Mouse (Mus musculus) neural tube, embryonic 13.5 days (tissue): ENCODE data around the gene Ankrd13d. TPM values are rescaled to one million over a fixed set of nuclear protein-coding genes. Genes with fewer than 3 reads are reported as not detected.

Source experiments
- ATAC-seq: fragments of 200-750 bp; cut with Nextera tagmentation; 2 replicates; pipeline ENCODE4 v1.8.0; 2017; ENCODE audit warnings: low read depth, mild to moderate bottlenecking, moderate TSS enrichment, moderate library complexity
- H3K27ac ChIP-seq: fragments of 300-500 bp; sonication (generic); replicated peaks from 2 replicates; pipeline ENCODE4 v1.5.1; 2015; ENCODE audit warnings: moderate library complexity, mild to moderate bottlenecking, inconsistent platforms
- H3K27me3 ChIP-seq: fragments of 300-500 bp; sonication (generic); 2 replicates; pipeline ENCODE4 v1.6.1; 2015; ENCODE audit warnings: mild to moderate bottlenecking, inconsistent platforms
- H3K36me3 ChIP-seq: fragments of 300-500 bp; sonication (generic); 2 replicates; pipeline ENCODE4 v1.6.1; 2015; ENCODE audit warnings: mild to moderate bottlenecking, inconsistent platforms
- H3K4me1 ChIP-seq: fragments of 300-500 bp; sonication (generic); replicated peaks from 2 replicates; pipeline ENCODE4 v1.6.1; 2015; ENCODE audit warnings: inconsistent platforms
- H3K4me2 ChIP-seq: fragments of 300-500 bp; sonication (generic); 2 replicates; pipeline ENCODE4 v1.6.1; 2015; ENCODE audit warnings: inconsistent platforms, mild to moderate bottlenecking, moderate library complexity
- H3K4me3 ChIP-seq: fragments of 300-500 bp; sonication (generic); 2 replicates; pipeline ENCODE4 v1.5.1; 2015; ENCODE audit warnings: mild to moderate bottlenecking, inconsistent platforms
- H3K9ac ChIP-seq: fragments of 300-500 bp; sonication (generic); 2 replicates; pipeline ENCODE4 v1.6.1; 2015; ENCODE audit warnings: moderate library complexity, mild to moderate bottlenecking, inconsistent platforms
- H3K9me3 ChIP-seq: fragments of 300-500 bp; sonication (generic); 2 replicates; pipeline ENCODE4 v1.6.1; 2016; ENCODE audit warnings: inconsistent platforms
- WGBS: fragments of 180-500 bp; shearing (Covaris S2); methylation state at CpG from one replicate; pipeline ENCODE4 v1.1.7; 2015; 5-methylcytosine and 5-hydroxymethylcytosine counted together
- polyA plus RNA-seq: library from polyadenylated mRNA; unstranded; fragments of >200 nt; fragmentation: Nextera tagmentation; extraction: Ambion mirVana; gene quantifications from 2 replicates; pipeline ENCODE4 v1.2.1, GENCODE M21; 2015

Ankrd13d gene
- polyA plus RNA-seq, 1 experiment from 2014 or later = 33.1 TPM

DNA sequence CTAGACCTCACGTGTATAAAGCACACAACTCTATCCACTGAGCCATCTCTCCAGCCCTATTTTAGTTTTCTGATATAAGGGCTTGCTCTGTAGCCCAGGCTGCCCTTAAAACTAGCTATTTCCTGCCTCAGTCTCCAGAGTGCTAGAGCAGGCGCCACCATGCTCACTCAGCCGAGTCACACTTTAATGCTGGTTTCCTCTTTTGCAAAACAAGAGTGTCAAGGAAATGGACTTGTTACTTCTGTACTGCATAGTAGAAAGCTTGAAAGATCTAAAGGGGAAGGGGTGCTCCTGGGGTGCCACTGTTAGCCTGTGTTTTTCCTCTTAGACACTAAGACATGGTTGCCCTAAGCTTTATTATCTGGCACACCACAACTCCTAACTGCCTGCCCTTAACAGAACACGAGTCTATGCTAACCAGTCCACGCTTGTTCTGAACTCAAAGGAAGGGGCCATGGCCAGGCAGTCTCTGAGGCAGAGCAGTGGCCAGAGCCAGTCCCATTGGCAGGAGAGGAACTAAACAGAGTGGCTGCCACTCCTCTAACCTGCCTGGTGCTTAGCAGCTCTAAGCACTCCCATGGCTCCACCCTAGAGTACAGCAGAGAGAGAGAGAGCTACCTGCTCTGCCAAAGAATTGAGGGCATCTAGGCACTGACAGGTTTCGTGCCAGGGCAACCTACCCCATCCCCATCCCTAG is 16.8 kb upstream of the Ankrd13d start:
- H3K4me1 ChIP-seq = peaks cover 62% of the 10 kb centered on the region
- no peak for ATAC-seq
- H3K27me3 ChIP-seq = no peaks in the 10 kb centered on the region
- 80% methylated on average over 6 of the region's 6 CpGs for WGBS
- no peaks in the 10 kb centered on the region for H3K9me3 ChIP-seq
- H3K36me3 ChIP-seq = no peaks in the 10 kb centered on the region
- H3K4me2 ChIP-seq = no peak overlapping the region
- H3K27ac ChIP-seq = no peak overlapping the region
- H3K4me3 ChIP-seq = no peak overlapping the region
- H3K9ac ChIP-seq = no peak overlapping the region; the same call in 1 of the 2 replicates

DNA sequence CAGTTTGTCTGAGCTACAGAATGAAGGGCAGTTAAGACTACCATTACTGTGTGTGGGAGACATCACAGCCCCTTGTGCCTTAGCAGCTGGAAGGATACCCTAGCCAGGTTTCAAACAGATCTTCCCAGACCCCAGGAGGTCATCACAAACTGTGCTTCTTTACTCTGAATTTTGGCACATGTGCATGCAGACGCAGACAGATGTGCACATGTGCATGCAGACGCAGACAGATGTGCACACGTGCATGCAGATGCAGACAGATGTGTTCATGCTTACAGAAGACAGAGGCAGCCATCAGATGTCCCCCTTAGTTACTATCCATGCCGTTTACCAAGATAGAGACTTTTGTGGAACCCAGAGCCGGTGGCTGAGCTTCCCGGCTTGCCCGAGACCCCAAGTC is 16.2 kb upstream of the Ankrd13d start:
- Histone ChIP-seq H3K9ac (no peak overlapping the region), H3K27me3 (no peaks in the 10 kb centered on the region), H3K4me3 (no peak overlapping the region), H3K4me2 (no peak overlapping the region), H3K36me3 (no peaks in the 10 kb centered on the region), H3K27ac (no peak overlapping the region), H3K9me3 (no peaks in the 10 kb centered on the region), H3K4me1 (peaks cover 62% of the 10 kb centered on the region)
- no peak for ATAC-seq
- 88% methylated on average over 7 of the region's 7 CpGs for whole genome bisulfite sequencing

DNA sequence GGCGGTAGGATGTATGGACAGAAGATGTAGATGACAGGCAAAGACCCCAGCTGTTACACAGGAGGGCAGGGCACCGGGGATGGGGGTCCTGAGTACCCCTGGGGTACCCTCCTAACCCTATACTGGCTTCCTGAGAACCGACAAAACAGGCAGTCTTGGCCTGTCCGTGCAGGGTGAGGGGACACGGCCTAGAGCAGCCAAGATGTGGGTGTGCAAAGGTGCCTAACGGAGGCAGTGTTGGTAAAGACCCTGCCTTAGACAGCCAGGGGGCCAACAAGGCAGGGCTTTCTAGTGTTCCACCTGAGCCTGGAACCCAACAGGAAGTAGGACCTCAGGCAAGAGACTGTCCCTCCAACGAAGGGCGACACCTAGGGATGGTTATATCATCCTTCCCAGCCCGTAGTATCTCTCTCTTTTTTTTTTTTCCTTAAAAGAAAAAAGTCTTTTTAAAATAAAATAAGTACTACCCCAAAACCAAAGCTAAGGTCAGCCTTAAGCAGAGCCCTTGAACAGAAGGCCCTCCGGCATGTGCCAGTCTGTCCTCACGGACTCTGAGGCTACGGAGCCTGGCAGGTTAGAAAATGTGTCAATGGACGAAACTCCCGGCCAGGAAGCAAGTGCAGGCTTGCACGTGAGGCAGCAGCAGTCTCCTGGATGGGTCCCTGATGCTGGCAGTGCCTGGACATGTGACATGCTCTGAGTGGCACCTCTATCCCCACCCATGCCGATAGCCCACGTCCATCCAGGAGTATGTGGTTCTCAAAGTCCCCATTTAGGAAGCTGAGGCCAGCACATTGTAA is 15.6 kb upstream of the Ankrd13d start:
- H3K4me1 ChIP-seq = peaks cover 57% of the 10 kb centered on the region
- no peak overlapping the region for H3K4me3 ChIP-seq
- no peaks in the 10 kb centered on the region for H3K27me3 ChIP-seq
- H3K9me3 ChIP-seq = no peaks in the 10 kb centered on the region
- 90% methylated on average over 17 of the region's 17 CpGs for WGBS
- 0 out of 2 replicates have a peak, but pooled peaks cover 3% of the 10 kb centered on the region for H3K36me3 ChIP-seq
- no peak overlapping the region for H3K27ac ChIP-seq
- no peak overlapping the region for H3K9ac ChIP-seq
- ATAC-seq = no peak
- H3K4me2 ChIP-seq = no peak overlapping the region

DNA sequence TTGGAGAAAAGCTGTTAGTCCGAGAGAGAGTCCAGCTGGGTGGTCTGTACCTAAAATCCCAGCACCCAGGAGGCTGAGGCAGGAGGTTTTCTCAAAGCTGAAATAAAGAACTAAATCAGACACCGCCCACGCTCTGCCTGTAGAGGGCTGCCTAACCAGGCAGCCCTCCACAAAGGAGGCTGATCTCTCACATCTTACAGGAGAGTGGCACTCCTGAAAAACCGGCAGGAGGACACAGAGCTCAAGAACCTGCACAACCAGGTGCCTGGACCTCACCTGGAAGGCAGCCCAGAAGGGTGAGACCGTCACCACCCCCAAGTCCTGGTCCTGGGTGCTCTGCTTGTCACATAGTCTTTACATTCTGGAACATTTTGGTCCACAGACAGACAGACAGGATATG is 14.9 kb upstream of the Ankrd13d start:
- Histone ChIP-seq H3K4me1 (peaks cover 50% of the 10 kb centered on the region), H3K9me3 (no peaks in the 10 kb centered on the region), H3K9ac (no peak overlapping the region), H3K4me3 (no peak overlapping the region), H3K4me2 (no peak overlapping the region), H3K36me3 (peaks cover 7% of the 10 kb centered on the region; the same call in 1 of the 2 replicates), H3K27me3 (no peaks in the 10 kb centered on the region), H3K27ac (no peak overlapping the region)
- WGBS = 89% methylated on average over 5 of the region's 5 CpGs
- no peak for ATAC-seq

DNA sequence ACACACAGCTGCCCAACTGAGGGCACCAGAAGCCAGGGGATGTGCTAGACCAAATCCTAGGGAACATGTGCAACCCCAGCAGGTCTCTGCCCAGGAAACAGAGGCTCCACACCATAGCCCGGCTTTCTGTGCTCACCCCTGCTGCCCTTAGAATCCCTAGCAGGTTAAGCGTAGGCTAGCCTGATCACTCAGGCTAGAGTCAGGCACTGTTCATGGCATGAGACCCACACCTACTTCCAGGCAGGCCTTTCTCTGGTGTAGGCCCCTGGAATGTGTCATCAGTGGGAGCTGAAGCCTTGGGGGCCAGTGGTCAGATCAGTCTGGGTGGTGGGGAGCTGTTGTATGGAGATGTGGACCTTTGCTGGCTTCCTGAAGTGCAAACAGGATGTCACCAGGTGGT is 13.7 kb upstream of the Ankrd13d start:
- ATAC-seq = no peak
- Histone ChIP-seq H3K27me3 (no peaks in the 10 kb centered on the region), H3K4me2 (no peak overlapping the region), H3K4me1 (peaks cover 38% of the 10 kb centered on the region), H3K9ac (no peak overlapping the region), H3K27ac (no peak overlapping the region), H3K36me3 (peaks cover 19% of the 10 kb centered on the region), H3K4me3 (no peak overlapping the region), H3K9me3 (no peaks in the 10 kb centered on the region)
- 92% methylated on average over 2 of the region's 2 CpGs for WGBS

DNA sequence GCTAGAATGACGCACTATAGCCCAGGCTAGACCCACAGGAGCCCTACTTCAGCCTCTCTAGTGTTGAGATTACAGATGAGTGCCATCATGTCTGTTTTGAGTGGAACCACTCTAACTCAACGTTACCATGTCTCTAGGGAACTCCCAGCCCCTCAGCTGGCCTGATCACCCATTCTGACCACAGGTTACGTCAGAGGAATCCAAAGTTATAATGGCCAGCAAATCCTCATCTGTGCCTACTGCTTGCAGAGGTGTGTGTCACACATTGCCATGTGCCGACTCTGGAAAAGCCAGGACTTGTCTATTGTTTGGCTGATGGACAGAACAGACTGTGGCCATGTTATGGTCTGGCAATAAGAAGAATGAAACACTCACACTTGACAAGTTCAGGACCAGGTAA is 12.5 kb upstream of the Ankrd13d start:
- Histone ChIP-seq H3K9me3 (no peaks in the 10 kb centered on the region), H3K27me3 (no peaks in the 10 kb centered on the region), H3K4me1 (peaks cover 26% of the 10 kb centered on the region), H3K4me3 (no peak overlapping the region), H3K36me3 (peaks cover 32% of the 10 kb centered on the region), H3K9ac (no peak overlapping the region), H3K4me2 (no peak overlapping the region), H3K27ac (no peak overlapping the region)
- no peak for ATAC-seq
- WGBS = 89% methylated on average over 4 of the region's 4 CpGs

DNA sequence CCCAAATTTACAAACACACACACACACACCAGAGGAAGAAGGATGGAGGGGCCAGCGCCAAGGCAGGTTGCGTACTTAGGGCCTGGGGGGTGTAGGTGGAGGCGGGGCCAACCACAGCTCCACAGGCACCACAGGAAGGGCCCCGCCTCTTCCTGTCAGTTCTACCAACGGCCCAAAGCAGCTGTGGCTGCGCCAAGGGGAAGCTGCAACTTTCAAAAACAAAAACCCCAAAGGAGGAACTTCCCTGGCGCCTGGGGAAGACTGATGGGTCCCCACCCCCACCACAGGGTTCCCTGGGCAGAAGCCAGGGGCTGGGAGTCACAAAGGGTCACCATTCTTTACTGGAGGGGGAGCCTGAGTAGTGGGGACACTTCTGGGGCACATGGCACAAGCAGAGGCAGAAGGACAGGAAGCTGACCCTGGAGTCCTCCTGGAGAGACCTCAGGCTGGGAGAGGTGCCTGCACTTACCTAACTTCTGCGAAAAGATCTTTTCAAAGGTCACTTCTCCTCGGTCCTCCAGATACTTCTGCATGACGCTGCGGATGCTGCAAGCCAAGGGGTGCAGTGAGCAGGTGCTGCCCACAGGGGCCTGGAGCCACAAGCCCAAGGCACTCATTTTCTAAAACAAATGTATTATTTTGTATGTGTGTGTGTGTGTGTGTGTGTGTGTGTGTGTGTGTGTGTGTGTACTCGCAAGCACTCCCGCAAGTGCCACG is 11.6 kb upstream of the Ankrd13d start:
- H3K4me2 ChIP-seq = no peak overlapping the region
- no peak overlapping the region for H3K27ac ChIP-seq
- H3K36me3 ChIP-seq = peaks cover 40% of the 10 kb centered on the region
- H3K9ac ChIP-seq = no peak overlapping the region
- no peaks in the 10 kb centered on the region for H3K27me3 ChIP-seq
- no peak overlapping the region for H3K4me3 ChIP-seq
- peaks cover 17% of the 10 kb centered on the region for H3K4me1 ChIP-seq
- ATAC-seq = no peak
- no peaks in the 10 kb centered on the region for H3K9me3 ChIP-seq
- 74% methylated on average over 14 of the region's 14 CpGs for WGBS

DNA sequence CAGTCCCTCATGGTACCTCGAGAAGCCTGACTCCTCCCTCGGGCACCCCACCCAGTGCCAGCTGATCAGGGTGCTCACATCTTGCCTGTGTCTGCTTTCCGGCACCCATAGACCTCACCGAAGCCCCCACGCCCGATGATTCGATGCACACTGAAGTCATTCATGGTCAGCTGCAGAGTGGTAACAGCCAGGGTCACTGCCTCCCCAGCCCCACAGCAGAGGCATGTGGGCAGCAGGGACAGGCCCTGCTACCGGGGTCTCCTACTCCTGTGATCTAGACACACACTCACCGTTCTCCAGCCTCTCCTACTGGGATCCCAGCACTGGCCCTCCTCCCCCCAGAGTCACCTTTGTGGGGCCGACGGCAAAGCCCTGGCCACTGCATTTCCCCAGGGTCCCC is 8.2 kb upstream of the Ankrd13d start:
- H3K4me2 ChIP-seq = no peak overlapping the region
- no peak overlapping the region for H3K9ac ChIP-seq
- H3K4me1 ChIP-seq = peaks cover 8% of the 10 kb centered on the region
- H3K36me3 ChIP-seq = peaks cover 74% of the 10 kb centered on the region
- ATAC-seq = no peak
- 91% methylated on average over 11 of the region's 11 CpGs for WGBS
- no peaks in the 10 kb centered on the region for H3K27me3 ChIP-seq
- no peaks in the 10 kb centered on the region for H3K9me3 ChIP-seq
- no peak overlapping the region for H3K4me3 ChIP-seq
- H3K27ac ChIP-seq = no peak overlapping the region

DNA sequence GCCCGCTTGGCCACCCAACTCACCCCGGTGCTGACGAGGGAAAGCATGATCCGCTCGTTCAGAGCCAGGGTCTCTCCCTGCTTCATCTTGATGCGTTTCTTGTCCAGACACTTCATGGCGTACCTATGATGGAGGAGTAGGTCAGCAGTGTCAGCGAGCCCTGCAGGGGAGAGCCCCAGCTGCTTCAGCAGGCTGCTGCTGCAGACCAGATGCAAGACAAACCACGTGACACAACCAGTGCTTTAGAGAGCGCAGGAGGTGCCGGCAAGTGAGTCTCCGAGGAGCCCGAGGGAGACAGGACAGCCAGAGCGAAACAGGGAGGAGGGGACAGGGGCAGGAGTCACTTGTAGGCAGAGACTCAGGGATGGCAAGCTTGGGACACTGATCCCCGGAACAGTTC is 7.8 kb upstream of the Ankrd13d start:
- Histone ChIP-seq H3K4me2 (no peak overlapping the region), H3K4me3 (no peak overlapping the region), H3K27me3 (no peaks in the 10 kb centered on the region), H3K9me3 (no peaks in the 10 kb centered on the region), H3K4me1 (peaks cover 8% of the 10 kb centered on the region), H3K36me3 (peaks cover 78% of the 10 kb centered on the region), H3K9ac (no peak overlapping the region), H3K27ac (no peak overlapping the region)
- WGBS = 73% methylated on average over 15 of the region's 15 CpGs
- ATAC-seq = no peak

DNA sequence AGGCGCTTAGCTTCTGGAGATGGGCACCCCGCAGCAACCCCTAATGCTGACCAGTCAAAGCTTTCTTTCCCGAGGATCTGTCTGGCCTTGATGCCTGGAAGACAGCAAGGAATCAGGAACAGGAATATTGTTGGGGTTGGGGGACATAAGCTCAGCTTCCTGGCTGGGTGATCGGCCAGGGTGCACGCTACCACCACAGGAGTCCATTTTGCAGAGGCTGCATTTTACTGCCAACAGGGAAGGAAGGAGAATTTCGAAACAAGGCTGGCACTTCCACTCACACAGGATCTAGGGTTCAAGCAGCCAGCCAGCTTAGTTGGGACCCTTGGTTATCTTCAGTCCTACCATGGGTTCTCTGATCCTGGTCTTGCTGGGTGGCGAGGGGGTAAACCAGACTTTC is 716 bp upstream of the Ankrd13d start:
- peak overlapping the region; percentile 74 for H3K4me2 ChIP-seq
- H3K9ac ChIP-seq = peak overlapping the region; percentile 87; the same call in 1 of the 2 replicates
- WGBS = 48% methylated on average over 7 of the region's 7 CpGs
- H3K36me3 ChIP-seq = peaks cover 47% of the 10 kb centered on the region
- H3K4me3 ChIP-seq = peak overlapping the region; percentile 62; the same call in 1 of the 2 replicates
- peaks cover 4% of the 10 kb centered on the region; the same call in 1 of the 2 replicates for H3K27me3 ChIP-seq
- H3K27ac ChIP-seq = peak overlapping the region; percentile 46; the same call in 1 of the 2 replicates
- no peak for ATAC-seq
- H3K4me1 ChIP-seq = peaks cover 18% of the 10 kb centered on the region
- H3K9me3 ChIP-seq = no peaks in the 10 kb centered on the region

DNA sequence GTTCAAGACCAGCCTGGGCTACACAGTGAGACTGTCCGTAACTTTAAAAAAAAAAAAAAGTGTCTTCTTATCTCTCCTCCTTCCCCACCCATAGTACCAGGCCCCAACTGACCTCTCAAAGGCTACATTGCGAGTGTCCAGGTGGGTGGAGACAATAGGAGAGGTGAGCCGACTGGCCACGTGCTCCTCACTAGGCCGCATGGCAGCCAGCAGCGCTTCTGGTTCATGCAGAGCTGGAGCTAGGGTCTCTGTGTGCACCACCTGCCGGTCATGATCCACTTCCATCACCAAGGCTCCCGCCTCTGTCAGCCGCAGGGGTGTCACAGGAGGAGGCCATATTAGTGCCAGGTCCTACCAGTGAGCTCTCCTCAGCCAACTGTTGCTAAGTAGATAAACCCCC is 2.5 kb downstream of the Ankrd13d start:
- Histone ChIP-seq H3K4me1 (peaks cover 18% of the 10 kb centered on the region), H3K9ac (no peak overlapping the region), H3K4me3 (no peak overlapping the region), H3K36me3 (peaks cover 32% of the 10 kb centered on the region), H3K27ac (no peak overlapping the region), H3K9me3 (no peaks in the 10 kb centered on the region), H3K4me2 (no peak overlapping the region), H3K27me3 (peaks cover 4% of the 10 kb centered on the region; the same call in 1 of the 2 replicates)
- no peak for ATAC-seq
- 90% methylated on average over 9 of the region's 9 CpGs for WGBS

DNA sequence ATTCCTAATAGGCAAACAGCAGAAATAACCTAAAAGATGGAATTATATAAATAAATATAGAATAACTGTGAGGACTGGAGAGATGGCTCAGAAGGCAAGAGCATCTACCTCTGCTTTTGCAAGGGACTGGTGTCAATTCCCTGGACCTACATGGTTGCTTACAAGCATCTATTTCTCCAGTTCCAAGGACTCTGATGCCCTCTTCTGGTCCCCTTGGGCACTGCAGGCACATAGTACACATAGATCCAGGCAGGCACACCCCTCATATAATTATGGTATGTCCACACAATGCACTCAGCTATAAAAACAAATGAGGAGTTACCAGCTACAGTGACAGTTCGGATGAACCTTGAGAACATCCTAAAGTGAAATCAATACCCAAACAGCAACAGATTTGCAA is 3.5 kb downstream of the Ankrd13d start:
- no peak for ATAC-seq
- Histone ChIP-seq H3K9ac (no peak overlapping the region), H3K27me3 (peaks cover 4% of the 10 kb centered on the region; the same call in 1 of the 2 replicates), H3K4me3 (no peak overlapping the region), H3K4me2 (no peak overlapping the region), H3K36me3 (peaks cover 29% of the 10 kb centered on the region), H3K4me1 (peaks cover 18% of the 10 kb centered on the region), H3K27ac (no peak overlapping the region), H3K9me3 (no peaks in the 10 kb centered on the region)
- 91% methylated on average over 1 of the region's 1 CpGs for WGBS
